Mouse (Mus musculus) stomach, embryonic 14.5 days (tissue): ENCODE results near the gene Vdr. TPM values are rescaled to one million over a fixed set of nuclear protein-coding genes. Genes with fewer than 3 reads are reported as not detected.

ENCODE experiments used
- ATAC-seq: fragments of 200-750 bp; cut with Nextera tagmentation; 2 replicates; pipeline ENCODE4 v1.8.0; 2017; ENCODE audit warnings: low read depth, moderate TSS enrichment; ENCODE audit not compliant: insufficient number of reproducible peaks, insufficient read depth, low FRiP score
- H3K27ac ChIP-seq: fragments of 300-500 bp; sonication (generic); 2 replicates; pipeline ENCODE4 v1.5.1; 2014; ENCODE audit warnings: mild to moderate bottlenecking, low read length, moderate library complexity, mixed read lengths
- H3K27me3 ChIP-seq: fragments of 300-500 bp; sonication (generic); 2 replicates; pipeline ENCODE4 v1.6.1; 2014; ENCODE audit warnings: low read length, control low read depth, mixed read lengths; ENCODE audit not compliant: control insufficient read depth, insufficient read depth
- H3K36me3 ChIP-seq: fragments of 300-500 bp; sonication (generic); 2 replicates; pipeline ENCODE4 v1.6.1; 2014; ENCODE audit warnings: mild to moderate bottlenecking, control low read depth, low read length, moderate library complexity, mixed read lengths; ENCODE audit not compliant: control insufficient read depth, insufficient read depth
- H3K4me1 ChIP-seq: fragments of 300-500 bp; sonication (generic); 2 replicates; pipeline ENCODE4 v1.6.1; 2014; ENCODE audit warnings: low read length, control low read depth, mixed read lengths; ENCODE audit not compliant: control insufficient read depth, insufficient read depth
- H3K4me2 ChIP-seq: fragments of 300-500 bp; sonication (generic); replicated peaks from 2 replicates; pipeline ENCODE4 v1.6.1; 2014; ENCODE audit warnings: low read depth, low read length, control low read depth
- H3K4me3 ChIP-seq: fragments of 300-500 bp; sonication (generic); 2 replicates; pipeline ENCODE4 v1.5.1; 2014; ENCODE audit warnings: low read depth, low read length, control low read depth
- H3K9ac ChIP-seq: fragments of 300-500 bp; sonication (generic); replicated peaks from 2 replicates; pipeline ENCODE4 v1.6.1; 2014; ENCODE audit warnings: low read depth, mild to moderate bottlenecking, control low read depth, low read length, moderate library complexity, mixed read lengths
- H3K9me3 ChIP-seq: fragments of 300-500 bp; sonication (generic); 2 replicates; pipeline ENCODE4 v1.6.1; 2016; ENCODE audit warnings: low read depth, low read length, control low read depth; ENCODE audit not compliant: control insufficient read depth
- WGBS: fragments of 180-500 bp; shearing (Covaris S2); extraction: QIAGEN DNeasy Blood & Tissue Kit; methylation state at CpG from one replicate; pipeline ENCODE4 v1.1.7; 2014; 5-methylcytosine and 5-hydroxymethylcytosine counted together
- polyA plus RNA-seq: library from polyadenylated mRNA; unstranded; fragments of >200 nt; fragmentation: Nextera tagmentation; extraction: Ambion mirVana; gene quantifications from 2 replicates; pipeline ENCODE4 v1.2.1, GENCODE M21; 2014

The Vdr gene
- polyA plus RNA-seq, 1 experiment from 2014 or later, result 1.1 TPM

- no peak overlapping the region for H3K27ac ChIP-seq
- H3K27me3 ChIP-seq, result no peaks in the 10 kb centered on the region
- H3K9ac ChIP-seq, result no peak overlapping the region
- no peak overlapping the region for H3K4me2 ChIP-seq
- H3K4me3 ChIP-seq, result no peak overlapping the region
- 66% methylated on average over 11 of the region's 11 CpGs for WGBS
- no peaks in the 10 kb centered on the region for H3K9me3 ChIP-seq
- no peak for ATAC-seq
- H3K4me1 ChIP-seq, result no peaks in the 10 kb centered on the region
- H3K36me3 ChIP-seq, result no peaks in the 10 kb centered on the region
Measured at GRCm38 (mm10) chr15:97890017-97890416, 20.4 kb downstream of the Vdr start.

DNA sequence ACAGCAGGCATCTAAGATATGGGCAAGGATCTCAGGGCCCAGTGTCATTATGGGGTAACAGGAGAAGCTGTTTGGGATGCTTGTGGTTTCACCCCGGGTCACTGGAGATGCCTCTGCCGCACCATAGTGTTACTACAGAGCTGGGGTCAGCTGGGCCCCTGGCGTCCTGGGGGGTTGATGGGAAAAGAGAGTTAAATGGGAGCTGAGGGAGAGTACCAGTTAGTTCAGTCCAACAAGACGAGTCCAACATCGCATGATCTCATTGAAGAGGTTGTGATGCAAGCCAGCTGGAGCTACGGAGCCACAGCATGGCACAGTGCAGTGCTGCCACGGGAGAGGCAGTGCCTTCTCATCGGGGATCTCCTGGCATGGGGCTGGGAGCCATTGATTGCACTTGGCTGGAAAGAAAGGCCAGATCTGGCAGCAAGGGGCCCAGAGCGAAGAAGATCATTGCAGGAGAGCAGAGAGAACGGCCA, 22.9 kb downstream of the Vdr start:
- H3K27me3 ChIP-seq, result no peaks in the 10 kb centered on the region
- no peak overlapping the region for H3K9ac ChIP-seq
- WGBS, result 80% methylated on average over 10 of the region's 10 CpGs
- H3K4me2 ChIP-seq, result no peak overlapping the region
- no peaks in the 10 kb centered on the region for H3K36me3 ChIP-seq
- no peak overlapping the region for H3K4me3 ChIP-seq
- H3K4me1 ChIP-seq, result no peaks in the 10 kb centered on the region
- H3K27ac ChIP-seq, result no peak overlapping the region
- no peaks in the 10 kb centered on the region for H3K9me3 ChIP-seq
- ATAC-seq, result no peak

DNA sequence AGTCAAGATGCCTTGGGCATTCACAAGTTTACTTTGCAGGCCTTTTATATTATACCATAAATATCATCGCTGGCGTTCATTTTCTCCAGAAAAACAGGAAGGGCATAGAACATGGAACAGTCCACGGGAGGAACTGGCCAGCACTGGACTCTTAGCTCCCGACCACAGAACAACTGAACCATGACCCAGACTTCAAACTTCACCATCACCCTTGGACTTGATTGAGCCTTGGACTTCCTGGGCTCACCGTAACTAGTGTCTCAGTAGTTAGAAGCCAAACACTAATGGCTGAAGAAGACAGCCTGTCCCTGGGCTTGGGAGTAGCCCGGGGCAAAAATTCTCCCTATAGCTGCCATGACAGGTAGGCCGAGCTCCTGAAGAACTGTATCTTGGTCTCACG, 29.0 kb downstream of the Vdr start:
- no peak overlapping the region for H3K4me3 ChIP-seq
- H3K9me3 ChIP-seq, result no peaks in the 10 kb centered on the region
- ATAC-seq, result no peak
- H3K27me3 ChIP-seq, result no peaks in the 10 kb centered on the region
- WGBS, result 92% methylated on average over 8 of the region's 8 CpGs
- no peak overlapping the region for H3K9ac ChIP-seq
- no peaks in the 10 kb centered on the region for H3K36me3 ChIP-seq
- no peak overlapping the region for H3K4me2 ChIP-seq
- H3K27ac ChIP-seq, result no peak overlapping the region
- H3K4me1 ChIP-seq, result no peaks in the 10 kb centered on the region

- H3K27ac ChIP-seq, result no peak overlapping the region
- WGBS, result 75% methylated on average over 9 of the region's 9 CpGs
- no peak for ATAC-seq
- no peaks in the 10 kb centered on the region for H3K4me1 ChIP-seq
- no peak overlapping the region for H3K4me2 ChIP-seq
- no peaks in the 10 kb centered on the region for H3K9me3 ChIP-seq
- no peaks in the 10 kb centered on the region for H3K27me3 ChIP-seq
- no peak overlapping the region for H3K4me3 ChIP-seq
- no peak overlapping the region for H3K9ac ChIP-seq
- H3K36me3 ChIP-seq, result no peaks in the 10 kb centered on the region
Measured at GRCm38 (mm10) chr15:97880441-97880840, 30.0 kb downstream of the Vdr start.

- Histone ChIP-seq H3K4me3 (no peak overlapping the region), H3K27me3 (no peaks in the 10 kb centered on the region), H3K27ac (no peak overlapping the region), H3K36me3 (no peaks in the 10 kb centered on the region), H3K4me1 (no peaks in the 10 kb centered on the region), H3K9me3 (no peaks in the 10 kb centered on the region), H3K9ac (no peak overlapping the region), H3K4me2 (no peak overlapping the region)
- WGBS, result 55% methylated on average over 7 of the region's 7 CpGs
- no peak for ATAC-seq
Measured at GRCm38 (mm10) chr15:97878696-97879328, 31.6 kb downstream of the Vdr start.

DNA sequence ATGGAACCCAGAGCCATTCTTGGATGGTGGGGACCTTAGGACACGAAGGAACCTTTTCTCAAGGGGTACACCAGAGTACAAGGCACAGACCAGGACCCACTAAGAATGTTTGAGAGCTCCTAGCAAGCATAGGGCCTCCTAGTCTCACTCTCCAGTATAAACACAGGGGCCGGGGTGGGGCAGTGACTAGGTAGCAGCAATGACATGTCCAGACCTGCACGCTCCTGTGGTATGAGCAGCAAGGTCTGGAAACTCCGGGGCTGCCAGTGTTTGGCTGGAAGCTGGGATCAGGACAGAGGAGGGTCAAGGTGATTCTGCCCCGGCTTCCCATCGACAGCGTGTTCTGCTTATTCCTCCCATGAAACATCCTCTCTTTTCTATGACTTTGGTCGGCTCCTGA, 34.6 kb downstream of the Vdr start:
- no peak overlapping the region for H3K27ac ChIP-seq
- H3K27me3 ChIP-seq, result no peaks in the 10 kb centered on the region
- no peaks in the 10 kb centered on the region for H3K36me3 ChIP-seq
- no peak overlapping the region for H3K4me3 ChIP-seq
- 80% methylated on average over 8 of the region's 8 CpGs for WGBS
- no peak overlapping the region for H3K4me2 ChIP-seq
- no peaks in the 10 kb centered on the region for H3K9me3 ChIP-seq
- no peak overlapping the region for H3K9ac ChIP-seq
- peak; percentile 42; the same call in 1 of the 2 replicates for ATAC-seq
- no peaks in the 10 kb centered on the region for H3K4me1 ChIP-seq

- no peak overlapping the region for H3K4me3 ChIP-seq
- no peak for ATAC-seq
- H3K27me3 ChIP-seq, result no peaks in the 10 kb centered on the region
- no peaks in the 10 kb centered on the region for H3K9me3 ChIP-seq
- no peak overlapping the region for H3K27ac ChIP-seq
- no peaks in the 10 kb centered on the region for H3K4me1 ChIP-seq
- H3K9ac ChIP-seq, result no peak overlapping the region
- no peak overlapping the region for H3K4me2 ChIP-seq
- 68% methylated on average over 9 of the region's 9 CpGs for WGBS
- H3K36me3 ChIP-seq, result no peaks in the 10 kb centered on the region
Measured at GRCm38 (mm10) chr15:97873717-97874116, 36.7 kb downstream of the Vdr start.

- no peaks in the 10 kb centered on the region for H3K27me3 ChIP-seq
- H3K9me3 ChIP-seq, result no peaks in the 10 kb centered on the region
- H3K4me1 ChIP-seq, result no peaks in the 10 kb centered on the region
- H3K27ac ChIP-seq, result no peak overlapping the region
- ATAC-seq, result no peak
- no peaks in the 10 kb centered on the region for H3K36me3 ChIP-seq
- no peak overlapping the region for H3K4me3 ChIP-seq
- H3K9ac ChIP-seq, result no peak overlapping the region
- 93% methylated on average over 8 of the region's 8 CpGs for WGBS
- H3K4me2 ChIP-seq, result no peak overlapping the region
Measured at GRCm38 (mm10) chr15:97872161-97872560, 38.3 kb downstream of the Vdr start.
